Mouse (Mus musculus): Measurements from ENCODE around the gene Gm4791. TPM values are rescaled to one million over a fixed set of nuclear protein-coding genes. Genes with fewer than 3 reads are reported as not detected.

Gm4791 gene
- polyA plus RNA-seq (2015; fragmentation: Nextera tagmentation; extraction: Ambion mirVana) = not detected in 2 replicates

DNA sequence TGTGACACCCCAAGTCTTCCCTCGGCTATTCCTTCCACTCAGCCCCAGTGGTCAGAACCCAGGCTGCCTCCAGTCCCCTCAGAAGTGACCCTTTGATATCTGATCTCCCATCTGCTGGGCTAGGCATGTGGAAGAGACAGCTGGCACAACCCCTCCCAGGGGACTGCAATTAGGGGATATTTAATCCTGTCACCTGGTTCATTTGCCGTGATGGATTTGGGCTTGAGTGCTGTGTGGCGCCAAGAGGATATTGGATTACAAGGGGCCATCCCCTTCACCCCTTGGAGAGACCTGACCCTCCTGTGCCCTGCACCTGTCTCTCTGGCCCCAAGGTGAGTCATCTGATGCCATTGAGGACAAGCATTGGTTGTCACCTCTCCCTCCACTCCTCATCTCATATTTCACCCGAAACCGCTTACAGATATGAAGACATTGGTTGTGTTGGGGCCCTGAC is at the start of gene Gm4791:
TSS of gene Gm4791 (plus strand) at position 404 of the 454 bp plus-strand sequence.
- no peaks in the 10 kb centered on the region for H3K4me1 ChIP-seq
- no peaks in the 10 kb centered on the region for H3K27me3 ChIP-seq (replicated peaks)
- no peak within 1 kb of the TSS for H3K9ac ChIP-seq
- no peak for ATAC-seq (ENCODE audit: insufficient read depth, low FRiP score, low read depth)
- no peaks in the 10 kb centered on the region for H3K9me3 ChIP-seq
- WGBS = 31% methylated on average over 5 of the region's 5 CpGs
- H3K36me3 ChIP-seq = no peaks in the 10 kb centered on the region
- no peak within 1 kb of the TSS for H3K27ac ChIP-seq
- no peak within 1 kb of the TSS for H3K4me3 ChIP-seq (replicated peaks)
- H3K4me2 ChIP-seq = no peak within 1 kb of the TSS

DNA sequence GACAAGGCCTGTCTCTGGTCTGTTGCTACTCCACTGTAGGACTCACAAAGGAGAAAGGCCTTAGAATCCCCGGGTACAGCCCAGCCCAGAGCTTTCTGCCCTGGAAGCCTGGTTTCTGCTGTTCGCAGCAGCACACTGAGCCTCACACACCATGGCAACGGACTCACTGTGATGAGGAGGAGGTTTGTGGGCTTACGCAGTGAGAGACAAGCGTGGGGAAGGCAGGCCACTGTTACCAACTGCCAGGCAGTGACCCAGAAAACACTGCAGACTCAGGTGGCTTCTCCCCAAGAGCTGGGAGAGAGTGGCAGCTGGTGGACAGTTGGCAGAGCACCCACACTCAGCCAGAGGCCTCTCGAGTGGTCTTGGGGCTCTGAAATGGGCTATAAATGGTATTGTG is 42.3 kb upstream of the Gm4791 start:
- Histone ChIP-seq H3K9ac (no peak overlapping the region), H3K36me3 (no peaks in the 10 kb centered on the region), H3K27ac (no peak overlapping the region), H3K4me2 (no peak overlapping the region), H3K9me3 (no peaks in the 10 kb centered on the region), H3K4me3 (replicated peaks) (no peak overlapping the region), H3K27me3 (replicated peaks) (no peaks in the 10 kb centered on the region), H3K4me1 (0 out of 2 replicates have a peak, but pooled peaks cover 3% of the 10 kb centered on the region)
- no peak for ATAC-seq (ENCODE audit: insufficient read depth, low FRiP score, low read depth)
- WGBS = 76% methylated on average over 6 of the region's 6 CpGs

DNA sequence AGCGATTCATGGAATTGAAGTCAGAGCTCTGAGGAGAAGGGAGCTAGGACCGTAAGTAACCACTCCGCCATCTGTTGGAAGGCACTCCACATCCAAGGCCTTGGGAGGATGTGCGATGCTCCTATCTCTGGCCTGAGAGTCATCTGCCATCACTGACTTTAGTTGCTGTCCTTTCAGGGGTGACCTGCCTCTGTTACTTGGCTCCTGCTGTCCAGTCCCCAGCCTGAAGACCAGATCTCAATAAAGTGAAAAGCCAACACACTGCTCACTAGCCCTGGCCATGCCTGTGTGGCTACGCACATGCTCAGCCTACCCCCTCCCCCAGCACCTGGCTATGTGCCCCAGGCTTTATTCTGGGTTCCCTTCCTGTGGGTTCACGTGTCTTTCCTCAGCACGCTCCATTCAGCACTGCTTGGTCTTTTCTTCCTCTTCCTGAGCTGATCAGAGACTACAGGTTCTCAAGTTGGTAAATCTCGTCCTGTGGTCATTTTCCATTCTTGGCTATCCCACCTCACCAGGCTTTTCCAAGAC is 41.1 kb upstream of the Gm4791 start:
- WGBS = 71% methylated on average over 8 of the region's 8 CpGs
- H3K36me3 ChIP-seq = no peaks in the 10 kb centered on the region
- H3K9ac ChIP-seq = no peak overlapping the region
- H3K4me1 ChIP-seq = 0 out of 2 replicates have a peak, but pooled peaks cover 3% of the 10 kb centered on the region
- no peak for ATAC-seq (ENCODE audit: insufficient read depth, low FRiP score, low read depth)
- no peaks in the 10 kb centered on the region for H3K9me3 ChIP-seq
- H3K4me2 ChIP-seq = no peak overlapping the region
- no peaks in the 10 kb centered on the region for H3K27me3 ChIP-seq (replicated peaks)
- H3K4me3 ChIP-seq (replicated peaks) = no peak overlapping the region
- no peak overlapping the region for H3K27ac ChIP-seq

DNA sequence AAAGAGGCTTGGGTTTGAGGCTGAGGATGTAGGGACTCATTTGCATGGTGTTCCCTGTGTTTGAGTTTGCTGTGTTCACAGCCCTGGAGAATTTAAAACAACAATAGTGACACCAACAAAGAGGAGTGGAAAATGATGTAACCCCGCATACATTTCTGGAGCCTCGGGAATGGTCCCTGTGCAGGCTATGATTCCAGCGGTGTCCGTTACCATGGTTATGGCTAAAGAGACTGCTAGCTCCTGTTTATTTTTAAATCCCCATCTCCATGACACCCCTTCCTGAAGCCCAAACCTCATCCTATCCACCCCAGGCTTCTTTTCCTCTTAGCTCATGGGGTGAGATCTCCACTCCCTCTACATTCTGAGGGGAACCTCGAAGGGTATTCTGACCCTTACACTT is 32.5 kb upstream of the Gm4791 start:
- Histone ChIP-seq H3K9me3 (no peaks in the 10 kb centered on the region), H3K4me2 (no peak overlapping the region), H3K36me3 (no peaks in the 10 kb centered on the region), H3K4me3 (replicated peaks) (no peak overlapping the region), H3K9ac (no peak overlapping the region), H3K27me3 (replicated peaks) (no peaks in the 10 kb centered on the region), H3K27ac (no peak overlapping the region), H3K4me1 (peaks cover 8% of the 10 kb centered on the region; the same call in 1 of the 2 replicates)
- 61% methylated on average over 5 of the region's 5 CpGs for WGBS
- ATAC-seq (ENCODE audit: insufficient read depth, low FRiP score, low read depth) = no peak

DNA sequence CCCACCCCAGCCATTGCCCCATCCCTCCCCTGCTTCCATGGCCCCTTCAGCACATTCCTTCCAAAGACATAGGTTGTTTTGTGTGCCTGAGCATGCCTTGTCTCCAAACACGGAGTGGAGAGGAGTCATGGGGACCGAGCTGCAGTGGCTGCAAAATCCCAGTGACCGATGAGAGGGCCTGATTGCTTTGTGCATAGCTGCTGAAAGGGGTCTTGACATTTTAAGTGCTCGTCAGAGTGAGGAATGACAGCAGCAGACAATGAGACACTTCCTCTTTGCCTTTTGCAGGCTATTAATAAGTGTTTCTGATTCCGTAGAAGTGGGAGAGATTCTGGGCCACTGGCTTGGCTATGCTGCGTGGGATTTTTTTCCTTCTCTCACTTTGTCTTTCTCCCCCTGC is 29.6 kb upstream of the Gm4791 start:
- no peak for ATAC-seq (ENCODE audit: insufficient read depth, low FRiP score, low read depth)
- no peaks in the 10 kb centered on the region for H3K36me3 ChIP-seq
- H3K9ac ChIP-seq = no peak overlapping the region
- H3K27ac ChIP-seq = no peak overlapping the region
- H3K4me1 ChIP-seq = peaks cover 8% of the 10 kb centered on the region; the same call in 1 of the 2 replicates
- H3K4me3 ChIP-seq (replicated peaks) = no peak overlapping the region
- H3K27me3 ChIP-seq (replicated peaks) = no peaks in the 10 kb centered on the region
- H3K4me2 ChIP-seq = no peak overlapping the region
- WGBS = 22% methylated on average over 6 of the region's 6 CpGs
- H3K9me3 ChIP-seq = no peaks in the 10 kb centered on the region

DNA sequence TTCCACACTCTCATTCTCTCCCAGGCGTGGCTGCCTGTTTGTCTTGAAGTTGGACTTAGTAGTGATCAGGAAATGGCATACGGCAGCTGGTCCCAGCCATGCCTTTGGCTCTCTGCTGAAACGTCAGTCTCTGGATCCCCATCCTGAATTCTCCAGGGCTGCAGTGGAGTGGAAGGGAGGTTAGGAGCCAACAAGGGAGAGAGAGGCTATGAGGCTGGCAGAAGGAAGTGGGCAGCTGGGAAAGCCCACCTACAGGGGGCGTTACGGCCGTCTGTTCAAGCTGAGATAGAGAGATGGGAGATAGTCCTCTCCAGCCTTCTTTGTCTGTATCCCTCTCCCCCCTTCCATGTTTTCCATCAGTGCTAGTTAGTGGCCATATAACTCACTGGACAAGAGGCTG is 29.1 kb upstream of the Gm4791 start:
- Histone ChIP-seq H3K27me3 (replicated peaks) (no peaks in the 10 kb centered on the region), H3K4me1 (peaks cover 8% of the 10 kb centered on the region; the same call in 1 of the 2 replicates), H3K4me2 (no peak overlapping the region), H3K9ac (no peak overlapping the region), H3K9me3 (no peaks in the 10 kb centered on the region), H3K4me3 (replicated peaks) (no peak overlapping the region), H3K36me3 (no peaks in the 10 kb centered on the region), H3K27ac (no peak overlapping the region)
- 47% methylated on average over 6 of the region's 6 CpGs for WGBS
- ATAC-seq (ENCODE audit: insufficient read depth, low FRiP score, low read depth) = no peak

DNA sequence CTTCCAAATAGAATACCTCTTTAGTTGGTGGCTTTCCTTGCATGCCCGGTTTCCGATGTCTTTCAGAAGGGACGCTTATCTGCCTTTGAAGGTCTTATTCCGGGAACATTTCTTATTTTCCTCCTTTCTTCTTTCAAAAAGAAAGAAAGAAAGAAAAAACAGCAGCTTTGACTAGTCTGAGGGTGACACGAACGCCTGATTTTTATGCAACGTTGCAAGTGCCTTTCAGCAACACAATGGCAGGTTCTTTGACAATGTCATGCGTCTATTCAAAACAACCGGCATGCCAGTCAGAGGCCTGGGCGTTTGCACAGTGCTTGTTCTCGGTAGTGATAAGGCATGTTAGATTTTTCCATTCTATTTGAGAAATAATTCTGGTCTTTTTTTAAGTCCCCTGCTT is 19.7 kb upstream of the Gm4791 start:
- ATAC-seq (ENCODE audit: insufficient read depth, low FRiP score, low read depth) = no peak
- 64% methylated on average over 11 of the region's 11 CpGs for WGBS

DNA sequence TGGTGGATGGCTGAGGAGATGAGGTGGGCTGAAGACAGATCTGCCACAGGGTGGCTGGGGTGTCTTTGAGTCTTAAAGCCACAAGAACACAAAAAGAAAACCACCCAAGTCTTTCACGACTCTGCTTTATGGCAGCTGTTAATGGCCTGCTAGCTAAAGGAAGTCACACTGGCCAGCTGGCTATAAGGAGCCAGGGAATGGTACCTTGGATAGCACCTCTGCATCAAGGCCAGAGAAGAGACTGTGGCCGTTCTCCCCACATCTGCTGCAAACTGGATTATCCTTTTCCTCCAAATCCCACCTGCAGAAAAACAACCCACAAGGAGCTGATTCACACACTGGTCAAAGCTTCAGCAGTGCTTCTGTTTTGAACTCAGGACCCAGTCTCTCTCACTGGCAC is 18.4 kb upstream of the Gm4791 start:
- Histone ChIP-seq H3K4me2 (no peak overlapping the region), H3K9ac (no peak overlapping the region), H3K4me1 (no peaks in the 10 kb centered on the region), H3K9me3 (no peaks in the 10 kb centered on the region), H3K27ac (no peak overlapping the region), H3K27me3 (replicated peaks) (no peaks in the 10 kb centered on the region), H3K4me3 (replicated peaks) (no peak overlapping the region), H3K36me3 (no peaks in the 10 kb centered on the region)
- 5% methylated on average over 2 of the region's 2 CpGs for WGBS
- no peak for ATAC-seq (ENCODE audit: insufficient read depth, low FRiP score, low read depth)

More for the DNA sequence above, 19.7 kb upstream of the Gm4791 start:
- Histone ChIP-seq H3K9ac (no peak overlapping the region), H3K27ac (no peak overlapping the region), H3K27me3 (replicated peaks) (no peaks in the 10 kb centered on the region), H3K4me3 (replicated peaks) (no peak overlapping the region), H3K4me1 (no peaks in the 10 kb centered on the region), H3K36me3 (no peaks in the 10 kb centered on the region), H3K9me3 (no peaks in the 10 kb centered on the region), H3K4me2 (no peak overlapping the region)

DNA sequence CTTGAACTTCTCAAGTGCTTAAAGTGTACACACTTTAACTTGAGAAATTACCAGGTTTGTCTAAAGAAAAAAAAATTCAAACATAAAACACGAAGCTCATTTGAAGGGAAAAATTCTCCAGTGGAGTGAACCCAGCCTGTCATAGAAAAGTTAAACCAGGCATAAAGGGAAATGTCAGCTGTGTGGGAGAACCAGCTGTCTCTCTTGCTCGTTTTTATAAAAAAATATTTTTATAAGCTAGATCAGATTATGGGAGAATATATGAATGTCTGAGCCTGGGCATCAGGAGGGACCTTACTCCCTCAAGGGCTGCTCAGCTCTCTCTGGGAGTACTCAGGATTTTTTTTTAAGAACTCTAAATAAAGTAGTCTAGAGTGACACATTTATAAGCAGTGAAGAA is 15.1 kb upstream of the Gm4791 start:
- ATAC-seq (ENCODE audit: insufficient read depth, low FRiP score, low read depth) = no peak
- H3K36me3 ChIP-seq = no peaks in the 10 kb centered on the region
- H3K27me3 ChIP-seq (replicated peaks) = no peaks in the 10 kb centered on the region
- no peaks in the 10 kb centered on the region for H3K9me3 ChIP-seq
- H3K27ac ChIP-seq = no peak overlapping the region
- H3K9ac ChIP-seq = no peak overlapping the region
- H3K4me2 ChIP-seq = no peak overlapping the region
- no peak overlapping the region for H3K4me3 ChIP-seq (replicated peaks)
- H3K4me1 ChIP-seq = no peaks in the 10 kb centered on the region
- WGBS = 25% methylated on average over 2 of the region's 2 CpGs

DNA sequence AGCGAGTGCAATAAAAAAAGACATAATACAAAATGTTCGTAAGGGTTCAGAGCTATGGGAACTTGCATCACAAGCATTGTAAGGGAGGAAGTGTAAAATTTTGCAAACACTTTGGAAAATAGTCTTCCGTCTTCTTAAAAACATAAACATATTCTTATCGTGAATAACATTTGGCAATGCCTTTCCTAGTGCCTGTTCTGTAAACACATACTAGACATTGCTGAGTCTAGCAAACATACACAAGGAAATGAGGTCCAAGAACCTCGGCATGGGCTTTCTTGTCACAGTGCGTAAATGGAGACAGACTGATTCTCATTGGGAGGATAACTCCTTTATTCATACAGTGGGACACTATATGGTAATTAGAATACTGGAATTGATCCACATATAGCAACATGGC is 43.0 kb downstream of the Gm4791 start:
- Histone ChIP-seq H3K9ac (no peak overlapping the region), H3K9me3 (no peaks in the 10 kb centered on the region), H3K36me3 (no peaks in the 10 kb centered on the region), H3K27me3 (replicated peaks) (no peaks in the 10 kb centered on the region), H3K4me3 (replicated peaks) (no peak overlapping the region), H3K4me2 (no peak overlapping the region), H3K27ac (no peak overlapping the region), H3K4me1 (no peaks in the 10 kb centered on the region)
- ATAC-seq (ENCODE audit: insufficient read depth, low FRiP score, low read depth) = no peak
- 69% methylated on average over 6 of the region's 6 CpGs for WGBS
